Mouse (Mus musculus) subcutaneous adipose tissue, adult 2 months (tissue): ENCODE data around the gene Lman1l. TPM values are rescaled to one million over a fixed set of nuclear protein-coding genes. Genes with fewer than 3 reads are reported as not detected.

ENCODE experiments used
- polyA plus RNA-seq: library from polyadenylated mRNA; depleted of rRNA; stranded (reverse); fragments of >200 nt; gene quantifications from 2 replicates; pipeline ENCODE4 v1.2.3, GENCODE M21; 2012; ENCODE audit warnings: low replicate concordance; rRNA removed

Gene Lman1l
- not detected in 2 replicates for polyA plus RNA-seq

DNA sequence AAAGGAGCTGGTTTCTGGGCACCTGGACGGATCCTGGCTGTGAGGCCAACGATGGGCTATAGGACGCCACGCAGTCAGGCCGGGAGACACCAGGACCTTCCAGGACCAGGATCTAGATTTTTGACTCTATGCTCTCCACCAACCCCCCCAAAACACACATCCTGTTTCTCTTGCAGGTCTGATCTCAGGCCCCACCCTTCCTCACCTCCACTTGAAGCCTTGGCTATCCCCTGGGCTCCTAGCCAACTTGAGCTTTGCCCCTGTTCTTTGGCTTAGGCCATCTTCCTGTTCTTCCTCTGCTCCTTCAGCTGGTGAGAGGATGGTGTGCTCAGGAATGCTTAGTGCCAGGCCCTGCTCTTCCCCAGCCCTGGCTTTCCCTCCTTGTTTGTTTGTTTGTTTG lies at the start of gene Lman1l:
TSS of gene Lman1l (minus strand) at position 101 of the 400 bp plus-strand sequence.

DNA sequence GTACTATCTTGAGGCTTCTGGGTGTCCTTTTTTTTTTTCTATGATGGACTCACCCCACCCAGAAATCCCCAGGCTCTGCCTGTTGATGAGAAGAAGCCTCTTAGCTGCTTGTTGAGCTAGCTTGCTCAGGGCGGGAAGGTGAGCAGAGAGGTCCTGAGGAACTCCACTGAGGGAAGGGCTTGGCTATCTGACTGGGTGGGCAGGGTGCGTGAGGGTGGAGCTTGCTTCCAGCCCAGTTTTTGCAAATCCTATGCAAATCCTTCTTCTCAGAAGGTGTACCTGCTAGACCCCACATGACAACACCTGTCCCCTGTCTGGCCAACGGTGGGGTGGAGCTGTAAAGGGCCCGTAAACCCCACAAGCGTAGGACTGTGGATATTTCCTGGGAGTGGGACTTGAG lies 32.7 kb upstream of the Lman1l start, which contains the start of gene Csk:
TSS of gene Csk (minus strand) at position 349 of the 400 bp plus-strand sequence.

DNA sequence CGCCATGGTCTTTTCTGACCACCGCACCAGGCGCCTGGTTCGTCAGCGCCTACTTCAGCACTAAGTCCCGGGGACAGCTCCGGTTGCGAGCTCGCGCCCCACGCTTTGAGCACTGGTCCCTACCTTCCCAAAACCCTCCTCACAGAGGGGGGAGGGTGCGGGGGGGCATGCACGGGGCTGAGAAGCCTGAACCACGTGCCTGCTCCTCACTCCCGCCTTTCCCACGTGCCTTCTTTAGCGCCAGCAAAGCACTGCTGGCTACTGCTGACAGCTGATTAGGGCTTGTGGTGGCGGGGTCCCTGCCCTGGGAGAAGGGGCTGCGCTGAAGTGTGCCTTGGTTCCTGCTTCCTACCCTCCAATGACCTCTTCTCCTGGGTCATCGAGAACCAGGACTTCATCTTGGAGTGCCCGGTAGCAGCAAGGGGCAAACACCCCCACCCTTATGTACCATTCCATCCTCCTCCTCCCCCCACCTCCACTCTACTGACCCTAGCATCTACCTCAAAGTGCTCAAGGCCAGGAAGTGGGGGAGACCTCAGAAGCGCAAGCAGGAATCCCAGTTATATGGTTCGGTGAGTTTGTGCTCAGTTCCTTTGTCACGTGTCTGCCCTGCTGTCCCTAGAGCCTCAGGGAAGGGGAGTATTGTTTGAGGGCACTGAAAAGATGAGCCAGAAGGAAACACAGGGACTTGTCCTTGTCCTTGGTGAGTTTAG lies 14.3 kb downstream of the Lman1l start, which contains the start of gene Cplx3:
TSS of gene Cplx3 (minus strand) at position 143 of the 713 bp plus-strand sequence.

DNA sequence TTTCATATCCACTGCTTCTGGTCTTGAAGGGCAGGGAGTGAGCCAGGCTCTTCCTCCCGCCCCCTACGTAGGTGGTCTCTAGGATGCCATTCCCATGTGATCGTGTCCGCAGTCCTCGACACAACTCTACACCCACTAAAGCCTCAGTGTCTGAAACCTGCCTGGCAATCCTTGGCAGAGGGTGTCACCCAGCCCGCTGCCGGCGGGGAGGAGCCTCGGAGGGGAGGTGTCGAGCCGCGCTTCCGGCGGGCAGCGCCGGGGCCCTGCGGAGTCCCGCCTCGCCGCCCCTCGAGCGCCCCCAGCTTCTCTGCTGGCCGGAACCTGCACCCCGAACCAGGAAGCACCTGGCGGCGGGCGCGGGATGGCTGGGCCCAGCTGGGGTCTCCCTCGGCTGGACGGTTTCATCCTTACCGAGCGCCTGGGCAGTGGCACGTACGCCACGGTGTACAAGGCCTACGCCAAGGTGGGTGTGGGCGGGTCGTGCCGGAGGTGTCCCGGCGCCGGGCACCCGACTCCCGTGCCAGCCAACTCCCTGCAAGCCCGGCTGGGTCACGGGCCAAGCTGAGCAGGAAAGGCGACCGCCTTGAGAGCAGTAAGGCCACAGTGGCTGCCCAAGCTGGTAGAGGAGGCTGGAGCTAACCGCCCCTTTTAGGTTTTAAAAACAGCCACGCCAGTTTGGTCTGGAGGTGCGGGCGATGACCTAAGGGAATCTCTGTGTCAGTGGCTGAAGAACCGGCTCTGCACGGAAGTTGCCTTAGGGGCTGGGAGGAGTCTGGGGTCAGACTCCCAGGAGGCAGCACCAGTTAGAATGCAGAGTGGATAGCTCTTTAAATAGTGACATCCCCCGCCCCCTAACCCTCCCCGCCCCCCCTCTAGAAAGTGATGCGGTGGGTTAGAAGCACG lies 31.1 kb downstream of the Lman1l start, which contains the start of gene Ulk3:
TSS of gene Ulk3 (plus strand) at position 229 of the 903 bp plus-strand sequence.

DNA sequence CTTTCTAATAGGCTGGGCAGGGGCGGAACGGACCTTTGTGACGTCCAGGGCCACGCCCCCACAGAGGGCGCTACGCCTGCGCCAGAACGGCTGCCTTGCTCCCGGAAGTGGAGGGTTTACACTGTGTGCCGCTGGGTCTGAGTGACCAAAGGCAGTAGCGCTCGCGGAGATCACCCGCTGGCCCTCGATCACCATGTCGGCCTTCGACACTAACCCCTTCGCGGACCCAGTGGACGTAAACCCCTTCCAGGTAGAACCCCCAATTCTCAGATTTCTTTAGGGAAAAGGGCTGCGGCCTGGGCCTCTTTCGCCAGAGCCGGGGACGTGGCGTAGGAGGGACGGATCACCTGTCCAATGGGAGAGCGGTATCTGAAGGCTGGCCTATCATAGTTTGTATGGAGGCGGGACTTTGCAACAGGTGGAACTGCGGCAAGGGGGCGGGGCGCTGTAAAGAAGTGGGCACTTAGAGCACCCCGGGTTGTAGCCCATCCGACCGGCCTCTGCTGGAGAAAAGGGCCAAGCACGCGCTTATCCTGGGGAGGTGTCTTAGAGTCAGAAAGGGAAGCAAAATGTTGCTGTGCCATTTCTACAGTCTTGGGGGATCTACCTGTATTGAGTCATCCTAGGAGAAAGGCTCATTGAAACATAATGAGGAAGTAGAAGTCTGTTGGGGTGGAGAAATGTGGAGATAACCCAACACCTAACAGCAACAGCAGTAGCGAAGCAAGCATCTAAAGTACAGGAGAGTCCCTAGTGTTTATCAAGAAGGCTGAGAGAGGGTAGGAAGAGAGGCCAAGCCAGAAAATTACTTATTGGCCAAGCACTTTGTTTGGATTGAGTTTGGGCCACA lies 59.5 kb downstream of the Lman1l start, which contains the start of gene Scamp2:
TSS of gene Scamp2 (plus strand) at position 83 of the 850 bp plus-strand sequence.

Other genes with a start within 250 kb of the Lman1l start
- gene Ppcdc, start 180.7 kb downstream of the Lman1l start, polyA plus RNA-seq: 40.6 and 42.8 TPM in 2 replicates
- 31.3 and 41.5 TPM in 2 replicates for gene Scamp5, start 152.7 kb downstream of the Lman1l start, polyA plus RNA-seq
- 0.64 and 2.9 TPM in 2 replicates for gene Rpp25, start 116.7 kb downstream of the Lman1l start, polyA plus RNA-seq
- gene Cox5a, start 99.5 kb downstream of the Lman1l start, polyA plus RNA-seq: 340 and 349 TPM in 2 replicates
- gene Fam219b, start 83.2 kb downstream of the Lman1l start, polyA plus RNA-seq: 9.7 and 18.3 TPM in 2 replicates
- gene Mpi, start 68.0 kb downstream of the Lman1l start, polyA plus RNA-seq: 36.8 and 58.0 TPM in 2 replicates
- 80.3 and 132 TPM in 2 replicates for gene Scamp2, start 59.8 kb downstream of the Lman1l start, polyA plus RNA-seq
- gene Ulk3, start 31.3 kb downstream of the Lman1l start, polyA plus RNA-seq: 28.6 and 44.0 TPM in 2 replicates
- gene Cplx3, start 14.5 kb downstream of the Lman1l start, polyA plus RNA-seq: not detected in 2 replicates
- gene Csk, start 32.9 kb upstream of the Lman1l start, polyA plus RNA-seq: 55.4 and 57.6 TPM in 2 replicates
- gene Cyp1a2, start 62.9 kb upstream of the Lman1l start, polyA plus RNA-seq: 0.08 TPM in 1 of 2 replicates, not detected in the other
- 1.3 and 3.2 TPM in 2 replicates for gene Cyp1a1, start 67.2 kb upstream of the Lman1l start, polyA plus RNA-seq
- 10.7 and 15.8 TPM in 2 replicates for gene Edc3, start 87.8 kb upstream of the Lman1l start, polyA plus RNA-seq
- gene Clk3, start 145.1 kb upstream of the Lman1l start, polyA plus RNA-seq: 92.5 and 124 TPM in 2 replicates
- gene Arid3b, start 216.0 kb upstream of the Lman1l start, polyA plus RNA-seq: 5.8 and 8.3 TPM in 2 replicates